Mouse (Mus musculus): ENCODE results near the gene Olfr362. TPM values are rescaled to one million over a fixed set of nuclear protein-coding genes. Genes with fewer than 3 reads are reported as not detected.
"Not testable (repeated sequence)": the region's sequence is repeated elsewhere in the genome, so short reads cannot be mapped to it uniquely, and the experiment has no call there.

Olfr362 gene
- not detected in 2 replicates for polyA plus RNA-seq (2015; fragmentation: Nextera tagmentation; extraction: Ambion mirVana)

GRCm38 (mm10) chr2:37117810-37118209 lies at the start of gene Olfr362:
Gene Olfr362 (minus strand): TSS chr2:37117910.
- TF ChIP-seq CTCF (IDR thresholded peaks at IDR 0.05; ENCODE audit: low read depth) = no peak
- TF ChIP-seq EP300 (optimal IDR thresholded peaks at IDR 0.05) = no peak
- H3K4me2 ChIP-seq (replicated peaks; ENCODE audit: low read depth) = no peak within 1 kb of the TSS

GRCm38 (mm10) chr2:37139022-37139421 lies 21.3 kb upstream of the Olfr362 start, which contains the start of gene Olfr364-ps1:
Gene Olfr364-ps1 (plus strand): TSS chr2:37139322.
- H3K27ac ChIP-seq (replicated peaks) = no peak within 1 kb of the TSS
- H3K4me1 ChIP-seq (replicated peaks; ENCODE audit: control insufficient read depth, insufficient read depth) = no peaks in the 10 kb centered on the region
- no peaks in the 10 kb centered on the region for H3K27me3 ChIP-seq (ENCODE audit: control insufficient read depth, insufficient read depth, low read length)
- no peak for TF ChIP-seq CTCF (IDR thresholded peaks at IDR 0.05; ENCODE audit: low read depth)
- no peak for TF ChIP-seq EP300 (optimal IDR thresholded peaks at IDR 0.05)
- H3K9ac ChIP-seq (ENCODE audit: low read length) = no peak within 1 kb of the TSS
- no peaks in the 10 kb centered on the region for H3K36me3 ChIP-seq (ENCODE audit: control insufficient read depth, insufficient read depth, low read length)
- no peak for DNase-seq (ENCODE audit: low spot score)
- no peaks in the 10 kb centered on the region for H3K9me3 ChIP-seq (ENCODE audit: control insufficient read depth, low read length)
- H3K4me3 ChIP-seq (ENCODE audit: low read depth, low read length) = no peak within 1 kb of the TSS
- ATAC-seq (ENCODE audit: low FRiP score, low TSS enrichment) = no peak
- WGBS = 85% methylated on average over 3 of the region's 3 CpGs
- no peak within 1 kb of the TSS for H3K4me2 ChIP-seq (replicated peaks; ENCODE audit: low read depth)

More at GRCm38 (mm10) chr2:37117810-37118209, at the start of gene Olfr362:
- H3K9ac ChIP-seq (ENCODE audit: low read length) = no peak within 1 kb of the TSS
- H3K27me3 ChIP-seq (ENCODE audit: control insufficient read depth, insufficient read depth, low read length) = no peaks in the 10 kb centered on the region
- no peak for ATAC-seq (ENCODE audit: low FRiP score, low TSS enrichment)
- no peak within 1 kb of the TSS for H3K4me3 ChIP-seq (ENCODE audit: low read depth, low read length)
- H3K27ac ChIP-seq (replicated peaks) = no peak within 1 kb of the TSS
- no peaks in the 10 kb centered on the region for H3K4me1 ChIP-seq (replicated peaks; ENCODE audit: control insufficient read depth, insufficient read depth)
- WGBS = 88% methylated on average over 1 of the region's 1 CpGs
- no peaks in the 10 kb centered on the region for H3K36me3 ChIP-seq (ENCODE audit: control insufficient read depth, insufficient read depth, low read length)
- H3K9me3 ChIP-seq (ENCODE audit: control insufficient read depth, low read length) = no peaks in the 10 kb centered on the region
- DNase-seq (ENCODE audit: low spot score) = no peak

- not testable (repeated sequence) for H3K9ac ChIP-seq (ENCODE audit: low read length); DNase-seq (ENCODE audit: low spot score); H3K4me2 ChIP-seq (replicated peaks; ENCODE audit: low read depth); H3K36me3 ChIP-seq (ENCODE audit: control insufficient read depth, insufficient read depth, low read length); H3K4me3 ChIP-seq (ENCODE audit: low read depth, low read length); H3K4me1 ChIP-seq (replicated peaks; ENCODE audit: control insufficient read depth, insufficient read depth); H3K27ac ChIP-seq (replicated peaks); H3K9me3 ChIP-seq (ENCODE audit: control insufficient read depth, low read length); ATAC-seq (ENCODE audit: low FRiP score, low TSS enrichment); H3K27me3 ChIP-seq (ENCODE audit: control insufficient read depth, insufficient read depth, low read length)
- 38% methylated on average over 1 of the region's 1 CpGs for WGBS
Measured at GRCm38 (mm10) chr2:37089190-37089589, 28.5 kb downstream of the Olfr362 start, which contains the start of gene Olfr361. Gene Olfr361 (minus strand): TSS chr2:37089290.

- Histone ChIP-seq H3K4me2 (replicated peaks; ENCODE audit: low read depth) (no peak within 1 kb of the TSS), H3K27me3 (ENCODE audit: control insufficient read depth, insufficient read depth, low read length) (no peaks in the 10 kb centered on the region), H3K4me3 (ENCODE audit: low read depth, low read length) (no peak within 1 kb of the TSS), H3K9ac (ENCODE audit: low read length) (no peak within 1 kb of the TSS), H3K4me1 (replicated peaks; ENCODE audit: control insufficient read depth, insufficient read depth) (no peaks in the 10 kb centered on the region), H3K27ac (replicated peaks) (no peak within 1 kb of the TSS), H3K36me3 (ENCODE audit: control insufficient read depth, insufficient read depth, low read length) (no peaks in the 10 kb centered on the region), H3K9me3 (ENCODE audit: control insufficient read depth, low read length) (no peaks in the 10 kb centered on the region)
- ATAC-seq (ENCODE audit: low FRiP score, low TSS enrichment) = no peak
- TF ChIP-seq CTCF (IDR thresholded peaks at IDR 0.05; ENCODE audit: low read depth) = no peak
- TF ChIP-seq EP300 (optimal IDR thresholded peaks at IDR 0.05) = no peak
- no peak for DNase-seq (ENCODE audit: low spot score)
Measured at GRCm38 (mm10) chr2:37065446-37065845, 52.3 kb downstream of the Olfr362 start, which contains the start of gene Olfr360. Gene Olfr360 (plus strand): TSS chr2:37065746.

Other genes with a start within 250 kb of the Olfr362 start
- not detected in 2 replicates for gene Olfr352, start 249.4 kb downstream of the Olfr362 start, polyA plus RNA-seq (2015; fragmentation: Nextera tagmentation; extraction: Ambion mirVana)
- gene Olfr353, start 225.0 kb downstream of the Olfr362 start, polyA plus RNA-seq (2015; fragmentation: Nextera tagmentation; extraction: Ambion mirVana) = not detected in 2 replicates
- gene Olfr354, start 212.2 kb downstream of the Olfr362 start, polyA plus RNA-seq (2015; fragmentation: Nextera tagmentation; extraction: Ambion mirVana) = 0.05 TPM in 1 of 2 replicates, not detected in the other
- gene Olfr355, start 189.0 kb downstream of the Olfr362 start, polyA plus RNA-seq (2015; fragmentation: Nextera tagmentation; extraction: Ambion mirVana) = not detected in 2 replicates
- gene Olfr356, start 180.8 kb downstream of the Olfr362 start, polyA plus RNA-seq (2015; fragmentation: Nextera tagmentation; extraction: Ambion mirVana) = not detected in 2 replicates
- 0.01 TPM in 1 of 2 replicates, not detected in the other for gene Olfr357, start 124.1 kb downstream of the Olfr362 start, polyA plus RNA-seq (2015; fragmentation: Nextera tagmentation; extraction: Ambion mirVana)
- gene Olfr358, start 108.6 kb downstream of the Olfr362 start, polyA plus RNA-seq (2015; fragmentation: Nextera tagmentation; extraction: Ambion mirVana) = not detected in 2 replicates
- not detected in 2 replicates for gene Olfr360, start 52.2 kb downstream of the Olfr362 start, polyA plus RNA-seq (2015; fragmentation: Nextera tagmentation; extraction: Ambion mirVana)
- not detected in 2 replicates for gene Olfr361, start 28.6 kb downstream of the Olfr362 start, polyA plus RNA-seq (2015; fragmentation: Nextera tagmentation; extraction: Ambion mirVana)
- gene Olfr364-ps1, start 21.4 kb upstream of the Olfr362 start, polyA plus RNA-seq (2015; fragmentation: Nextera tagmentation; extraction: Ambion mirVana) = not detected in 2 replicates
- not detected in 2 replicates for gene Olfr365, start 70.3 kb upstream of the Olfr362 start, polyA plus RNA-seq (2015; fragmentation: Nextera tagmentation; extraction: Ambion mirVana)
- gene Olfr366, start 93.7 kb upstream of the Olfr362 start, polyA plus RNA-seq (2015; fragmentation: Nextera tagmentation; extraction: Ambion mirVana) = not detected in 2 replicates
- not detected in 2 replicates for gene Olfr368, start 208.6 kb upstream of the Olfr362 start, polyA plus RNA-seq (2015; fragmentation: Nextera tagmentation; extraction: Ambion mirVana)
- gene Pdcl, start 241.4 kb upstream of the Olfr362 start, polyA plus RNA-seq (2015; fragmentation: Nextera tagmentation; extraction: Ambion mirVana) = 26.8 and 27.1 TPM in 2 replicates

Data from stomach, postnatal 0 days (tissue).